Mouse (Mus musculus): Measurements from ENCODE around the gene Pom121.

Pom121 gene

DNA sequence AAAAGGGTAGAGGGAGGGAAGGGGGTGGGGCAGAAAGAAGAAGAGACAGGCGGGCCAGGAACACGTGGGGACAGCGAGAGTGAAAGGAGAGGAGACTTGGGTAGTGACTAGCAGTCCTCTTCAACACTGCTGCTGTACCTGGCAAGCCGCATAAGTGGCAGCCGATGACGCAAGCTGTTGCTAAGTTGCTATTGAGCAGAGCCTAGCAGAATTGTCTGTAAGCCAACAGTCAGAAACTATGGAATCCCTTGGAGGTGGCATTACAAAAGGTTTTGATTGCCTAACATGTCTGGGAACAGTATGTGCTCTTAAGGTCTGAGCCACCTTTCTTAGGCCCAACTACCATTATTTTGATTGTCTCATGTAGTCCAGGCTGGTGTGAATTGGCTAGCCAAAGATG lies 26.0 kb downstream of the Pom121 start:
- peak; percentile 22 for DNase-seq

DNA sequence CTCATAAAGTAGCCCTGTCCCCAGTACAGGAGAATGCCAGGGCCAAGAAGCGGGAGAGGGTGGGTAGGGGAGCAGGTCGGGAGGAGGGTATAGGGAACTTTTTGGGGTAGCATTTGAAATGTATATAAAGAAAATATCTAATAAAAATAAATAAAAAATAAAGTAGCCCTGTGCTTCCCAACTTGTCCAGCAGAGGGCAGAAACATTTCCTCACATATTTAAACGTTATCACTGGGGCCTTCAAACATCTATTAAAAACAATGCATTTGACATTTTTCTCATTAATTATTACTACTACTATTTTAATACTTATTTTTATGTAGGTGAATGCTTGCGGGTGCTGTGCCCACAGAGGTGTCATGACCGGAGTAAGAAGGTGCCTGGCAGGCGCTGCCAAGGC lies 26.5 kb downstream of the Pom121 start:
- DNase-seq: no peak

DNA sequence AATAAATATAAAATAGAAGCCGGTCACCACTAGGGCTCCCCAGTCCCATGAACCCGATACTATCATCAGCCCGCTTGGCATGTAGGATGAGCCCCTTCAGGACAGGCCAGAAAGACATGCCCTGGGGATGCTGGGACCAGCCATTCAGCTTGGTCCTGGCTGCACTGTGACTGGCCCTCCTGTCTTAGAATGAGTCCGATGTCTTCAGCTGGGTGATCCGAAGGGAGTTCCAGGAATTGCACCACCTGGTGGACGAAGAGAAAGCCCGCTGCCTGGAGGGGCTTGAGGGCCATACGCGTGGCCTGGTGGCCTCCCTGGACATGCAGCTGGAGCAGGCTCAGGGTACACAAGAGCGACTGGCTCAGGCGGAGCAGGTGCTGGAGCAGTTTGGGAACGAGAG lies 30.8 kb downstream of the Pom121 start:
- DNase-seq: peak; percentile 22

DNA sequence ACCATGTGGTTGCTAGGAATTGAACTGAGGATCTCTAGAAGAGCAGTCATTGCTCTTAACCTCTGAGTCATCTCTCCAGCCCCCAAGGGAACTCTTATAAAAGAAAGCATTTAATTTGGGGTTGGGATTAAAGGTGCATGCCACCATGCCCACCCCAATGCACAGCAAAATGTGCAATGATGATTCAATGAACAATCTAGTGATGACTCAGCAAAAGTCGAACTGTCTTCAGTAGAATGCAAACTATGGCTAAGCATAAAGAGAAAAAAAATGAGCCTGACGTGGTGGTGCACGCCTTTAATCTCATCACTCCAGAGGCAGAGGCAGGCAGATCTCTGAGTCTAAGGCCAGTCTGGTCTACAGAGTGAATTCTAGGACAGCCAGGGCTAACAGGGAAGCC lies 31.8 kb downstream of the Pom121 start:
- no peak for DNase-seq

DNA sequence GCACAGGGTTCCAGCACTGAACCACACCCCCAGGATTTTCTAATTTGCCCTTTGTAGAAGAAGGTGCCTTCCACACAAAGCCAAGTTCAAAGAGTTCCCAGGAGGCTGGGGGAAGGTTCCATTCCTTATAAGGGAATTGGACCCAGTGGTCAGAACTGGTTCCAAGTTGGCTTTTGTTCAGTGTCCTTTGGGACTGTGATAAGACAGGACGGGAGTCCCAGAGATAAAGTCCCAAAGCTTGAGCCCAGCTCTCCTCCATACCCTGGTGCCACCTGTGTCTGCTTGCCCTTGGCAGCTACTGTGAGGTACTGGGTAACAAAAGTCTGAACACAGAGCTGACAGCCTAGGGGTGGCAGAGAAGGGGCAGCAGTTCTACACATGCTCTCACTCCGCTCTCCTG lies 34.6 kb downstream of the Pom121 start:
- DNase-seq: no peak

DNA sequence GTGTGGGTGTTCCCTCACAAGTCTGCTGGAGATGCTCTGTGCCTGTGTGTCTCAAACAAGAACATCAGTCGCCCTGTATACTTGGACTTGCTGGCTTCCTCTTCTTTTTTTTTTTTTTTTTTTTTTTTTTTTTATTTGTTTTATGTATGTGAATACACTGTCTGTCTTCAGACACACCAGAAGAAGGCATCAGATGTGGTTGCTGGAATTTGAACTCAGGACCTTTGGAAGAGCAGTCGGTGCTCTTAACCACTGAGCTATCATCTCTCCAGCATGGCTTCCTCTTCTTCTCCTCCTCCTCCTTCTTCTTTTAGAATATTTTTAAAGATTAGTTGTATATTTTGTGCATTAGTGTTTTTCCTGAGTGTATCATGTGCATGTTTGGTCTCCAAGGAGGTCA lies 36.8 kb downstream of the Pom121 start:
- peak; percentile 51 for DNase-seq

DNA sequence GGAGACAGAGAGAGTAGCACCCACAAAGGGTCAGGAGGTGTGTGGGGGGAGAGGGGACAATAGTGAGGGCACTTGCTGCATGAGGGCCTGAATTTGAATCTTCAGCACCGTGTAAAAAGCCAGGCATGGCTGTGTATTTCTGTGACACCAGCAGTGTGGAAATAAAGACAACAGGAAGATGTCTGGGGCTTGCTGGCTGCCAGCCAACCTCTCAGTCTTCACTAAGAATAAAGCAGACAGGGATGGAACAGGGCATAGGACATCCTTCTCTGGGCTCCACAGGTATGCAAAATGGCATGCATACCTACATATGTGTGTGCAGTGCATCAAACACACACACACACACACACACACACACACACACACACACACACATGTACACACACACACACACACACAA lies 38.3 kb downstream of the Pom121 start:
- no peak for DNase-seq

DNA sequence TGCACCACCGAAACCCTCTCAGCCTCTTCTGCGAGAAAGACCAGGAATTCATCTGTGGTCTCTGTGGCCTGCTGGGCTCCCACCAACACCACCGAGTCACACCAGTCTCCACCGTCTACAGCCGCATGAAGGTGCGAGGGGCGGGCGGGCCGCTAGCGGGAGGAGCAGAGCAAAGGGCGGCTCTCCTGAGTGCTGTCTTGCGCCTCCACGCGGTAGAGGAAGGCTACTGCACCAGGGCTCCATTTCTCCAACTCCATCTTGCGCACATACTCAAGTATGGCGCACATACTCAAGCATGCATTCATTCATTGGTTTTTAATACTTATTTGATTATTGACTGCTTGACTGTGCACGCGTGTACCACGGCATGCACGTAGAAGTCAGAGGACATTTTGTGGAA lies 40.8 kb downstream of the Pom121 start:
- no peak for DNase-seq

DNA sequence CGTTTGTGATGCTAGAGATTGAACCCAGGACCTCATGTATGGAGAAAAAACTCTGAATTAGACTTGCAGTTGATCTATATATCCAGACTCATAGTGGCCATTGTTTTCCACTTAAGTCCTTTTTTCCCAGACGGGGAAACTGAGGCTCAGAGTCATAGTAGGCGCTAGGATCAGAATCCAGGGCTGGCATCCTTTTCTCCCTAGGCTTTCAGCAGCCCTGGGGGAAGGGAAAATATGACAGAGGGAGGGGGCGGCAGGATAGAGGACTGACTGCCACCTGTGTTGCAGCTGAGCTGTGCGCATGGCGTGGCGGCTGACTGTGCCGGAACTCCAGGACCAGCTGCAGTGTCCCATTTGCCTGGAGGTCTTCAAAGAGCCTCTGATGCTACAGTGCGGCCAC lies 41.4 kb downstream of the Pom121 start, which contains the start of gene Trim50:
TSS of gene Trim50 (plus strand) at position 301 of the 400 bp plus-strand sequence.
- DNase-seq: no peak

DNA sequence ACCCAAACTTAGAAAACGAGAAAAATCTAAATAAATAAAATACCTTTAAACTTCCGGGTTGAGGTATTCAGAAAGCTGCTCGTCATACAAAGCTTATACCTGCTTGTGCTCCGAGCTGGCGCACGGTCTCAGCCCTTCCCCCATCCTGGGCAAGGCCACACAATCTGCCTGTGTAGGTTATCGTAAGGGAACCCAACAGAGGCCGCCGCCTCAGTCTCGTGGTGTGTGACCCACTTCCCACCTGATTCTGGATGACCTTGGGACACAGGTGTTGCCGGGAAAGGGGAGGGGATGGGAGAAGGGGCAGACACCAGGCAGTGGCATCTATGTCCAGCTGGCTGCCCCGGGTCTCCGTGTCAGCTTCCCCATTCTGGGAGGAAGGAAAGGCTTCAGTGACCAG lies 42.7 kb downstream of the Pom121 start:
- no peak for DNase-seq

DNA sequence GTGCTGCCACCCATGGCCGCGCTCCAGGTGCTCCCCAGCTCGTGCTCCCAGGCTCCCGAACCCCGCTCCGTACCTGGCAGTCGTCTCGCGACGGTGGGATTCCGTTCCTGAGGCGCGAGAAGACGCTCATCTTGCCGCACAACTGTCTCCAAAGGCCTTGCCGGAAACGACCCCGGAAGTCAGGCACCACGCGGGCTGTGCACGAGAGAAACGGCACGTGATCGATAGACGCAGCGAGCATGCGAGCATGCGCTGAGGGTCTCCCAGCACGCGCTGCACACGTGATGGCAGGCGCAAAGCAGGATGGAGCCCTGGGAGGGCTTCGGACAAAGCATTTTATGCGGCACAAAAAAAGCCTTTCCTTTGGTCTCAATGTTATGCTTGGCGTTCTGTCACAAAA lies 44.5 kb downstream of the Pom121 start, which contains the start of gene Fkbp6:
TSS of gene Fkbp6 (minus strand) at position 183 of the 400 bp plus-strand sequence.
- no peak for DNase-seq

DNA sequence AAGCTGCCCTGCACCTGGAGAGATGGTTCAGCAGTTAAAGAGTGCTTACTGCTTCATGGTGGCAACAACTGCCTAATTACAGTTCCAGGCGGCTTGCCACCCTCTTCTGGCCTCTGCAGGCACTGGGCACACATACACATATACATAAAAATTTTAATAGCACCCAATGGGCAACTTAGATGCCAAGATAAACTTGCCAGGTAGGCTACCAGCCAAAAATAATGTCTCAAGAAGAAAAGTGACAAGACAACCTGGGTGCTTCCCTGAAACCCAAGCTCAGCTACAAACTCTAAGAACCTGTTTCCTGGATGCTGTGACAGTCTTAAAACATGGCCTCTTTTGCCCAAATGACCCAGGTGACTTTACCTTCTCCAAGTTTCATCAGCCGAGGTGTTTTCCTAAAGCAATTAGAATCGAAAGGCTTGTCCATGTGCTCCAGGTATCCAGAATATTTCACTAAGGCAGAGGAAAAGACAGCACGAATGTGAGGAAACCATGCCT lies 46.8 kb downstream of the Pom121 start:
- no peak for DNase-seq

DNA sequence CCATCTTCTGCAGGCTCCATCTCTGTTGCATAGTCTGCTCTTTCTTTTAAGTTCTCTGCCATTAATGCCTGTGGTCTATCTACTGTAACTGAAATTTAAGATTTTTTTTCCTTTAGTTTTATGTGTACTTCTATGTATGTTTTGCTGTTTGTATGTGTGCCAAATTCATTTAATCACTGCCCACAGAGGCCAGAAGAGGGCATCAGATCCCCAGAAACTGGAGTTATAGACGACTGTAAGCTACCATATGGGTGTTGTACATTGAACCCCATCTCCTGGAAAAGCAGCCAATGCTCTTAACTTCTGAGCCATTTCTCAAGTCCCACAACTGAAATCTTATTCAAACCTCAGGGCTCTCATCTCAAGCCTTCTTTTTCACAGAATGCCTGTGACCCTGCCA lies 47.9 kb downstream of the Pom121 start:
- DNase-seq: no peak

DNA sequence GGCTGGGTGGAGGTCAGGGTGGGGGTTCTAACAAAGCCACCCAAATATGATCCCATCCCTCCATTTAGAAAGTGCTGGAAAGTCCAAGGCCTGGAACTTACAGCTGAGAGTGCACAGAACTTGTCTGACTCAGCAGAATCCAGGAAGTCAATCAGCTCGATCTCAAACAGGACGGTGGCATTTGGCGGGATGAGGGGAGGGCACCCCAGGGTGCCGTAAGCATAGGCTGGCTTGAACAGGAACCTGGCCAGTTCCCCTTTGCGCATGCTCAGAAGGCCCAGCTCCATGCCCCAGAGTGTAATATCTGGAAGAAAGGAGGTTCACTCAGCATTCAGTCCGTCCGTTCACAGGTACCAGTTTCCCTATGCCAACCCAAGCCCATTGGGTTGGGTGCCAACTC lies 48.4 kb downstream of the Pom121 start:
- no peak for DNase-seq

DNA sequence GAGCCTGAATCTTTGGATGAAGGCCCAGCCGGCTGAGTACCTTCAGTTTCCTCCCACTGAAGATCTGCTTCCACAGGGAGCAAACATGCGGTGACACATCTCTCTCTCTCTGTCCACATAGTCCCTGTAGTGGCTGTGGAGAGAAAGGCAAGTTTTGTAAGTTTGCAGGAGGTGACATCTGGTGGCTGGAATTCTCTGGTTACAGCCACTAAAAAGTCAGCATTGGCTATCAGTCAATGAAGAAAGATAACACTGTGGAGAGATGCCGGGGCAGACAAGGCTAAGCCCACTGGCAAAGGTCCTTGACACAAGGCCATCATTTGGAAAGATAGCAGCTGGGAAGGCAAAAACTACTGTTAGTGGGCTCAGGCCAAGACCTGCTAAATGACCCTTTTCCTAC lies 56.8 kb downstream of the Pom121 start:
- DNase-seq: no peak

DNA sequence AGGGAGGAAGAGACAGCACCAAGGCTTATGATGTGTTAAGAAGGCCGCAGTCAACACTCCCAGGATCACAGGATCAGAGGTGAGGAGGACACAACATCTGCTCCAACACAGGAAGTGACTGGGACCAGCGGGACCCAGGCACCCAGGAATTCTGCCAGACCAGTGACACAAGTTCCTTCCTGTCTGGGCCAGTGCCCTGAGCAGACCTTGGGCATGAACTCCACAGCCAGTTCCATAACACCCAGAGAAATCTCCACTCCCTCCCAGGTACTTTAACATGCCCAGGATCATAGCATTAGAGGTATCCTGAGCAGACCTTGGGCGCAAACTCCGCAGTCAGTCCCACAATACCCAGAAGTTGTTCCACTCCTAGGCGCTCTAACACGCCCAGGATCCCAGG lies 63.2 kb downstream of the Pom121 start:
- no peak for DNase-seq

DNA sequence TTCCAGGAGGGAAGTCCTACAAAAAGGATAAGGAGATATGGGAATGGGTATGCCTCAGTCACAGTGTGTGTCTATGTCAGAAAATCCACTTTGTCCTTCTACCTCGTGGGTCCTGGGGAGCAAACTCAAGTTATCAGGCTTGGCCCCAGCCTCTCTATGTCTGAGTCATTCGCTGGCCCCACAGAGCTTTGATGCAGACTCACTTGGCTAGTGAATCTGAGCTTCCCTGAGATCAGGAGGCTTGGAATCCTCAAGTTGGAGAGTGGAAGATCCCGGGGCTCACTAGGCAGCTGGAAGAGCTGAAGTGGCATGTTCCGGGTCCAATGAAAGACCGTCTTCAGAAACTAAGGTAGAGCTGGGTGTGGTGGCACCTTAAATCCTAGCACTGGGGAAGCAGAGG lies 64.1 kb downstream of the Pom121 start:
- no peak for DNase-seq

DNA sequence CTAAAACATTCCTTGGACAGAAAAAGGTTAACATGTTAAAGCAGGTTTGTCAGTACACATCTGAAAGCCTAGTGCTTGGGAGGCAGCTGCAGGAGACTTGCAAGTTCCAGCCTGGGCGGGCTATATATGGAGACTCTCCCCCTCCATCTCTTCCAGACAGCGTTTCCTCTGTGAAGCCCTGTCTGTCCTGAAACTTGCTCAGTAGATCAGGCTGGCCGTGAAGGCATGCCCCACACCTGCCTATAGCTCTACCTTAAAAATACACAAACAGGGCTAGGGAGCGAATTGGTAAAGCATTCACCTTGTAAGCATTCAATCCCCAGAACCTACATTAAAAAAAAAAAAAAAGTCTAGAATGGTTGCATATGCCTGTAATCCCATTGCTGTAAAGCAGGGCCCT lies 64.9 kb downstream of the Pom121 start:
- no peak for DNase-seq
